Mouse (Mus musculus): Measurements from ENCODE around the gene Gm10401. TPM values are rescaled to one million over a fixed set of nuclear protein-coding genes. Genes with fewer than 3 reads are reported as not detected.

The Gm10401 gene
- polyA plus RNA-seq, 1 experiment from 2014 or later = 40.9 TPM

DNA sequence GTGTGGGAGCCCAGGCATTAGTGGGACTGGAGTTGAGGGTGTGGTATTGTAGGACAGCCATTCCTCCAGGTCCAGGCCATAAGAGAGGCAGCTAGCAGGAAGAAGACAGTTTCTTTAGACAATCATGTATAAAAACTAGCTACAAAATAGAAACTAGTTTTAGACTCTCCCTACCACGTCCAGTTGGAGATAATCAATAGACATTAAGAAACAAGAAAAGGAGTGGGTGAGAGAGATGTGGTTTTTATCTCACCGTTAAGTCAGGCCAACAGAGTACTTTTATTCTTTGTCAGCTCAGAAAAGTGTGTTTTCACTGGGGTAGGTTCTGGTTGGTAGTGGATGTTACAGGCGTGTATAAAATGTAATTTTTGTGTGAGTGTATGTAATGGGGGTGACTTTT is 37.1 kb downstream of the Gm10401 start:
- no peak overlapping the region for H3K9ac ChIP-seq
- H3K4me2 ChIP-seq = no peak overlapping the region
- H3K9me3 ChIP-seq (replicated peaks) = no peaks in the 10 kb centered on the region
- 95% methylated on average over 3 of the region's 3 CpGs for WGBS
- peaks cover 24% of the 10 kb centered on the region for H3K36me3 ChIP-seq (ENCODE audit: poor library complexity, severe bottlenecking)
- ATAC-seq = no peak
- H3K4me3 ChIP-seq = no peak overlapping the region
- H3K27me3 ChIP-seq = no peaks in the 10 kb centered on the region
- no peak overlapping the region for H3K27ac ChIP-seq
- no peaks in the 10 kb centered on the region for H3K4me1 ChIP-seq

DNA sequence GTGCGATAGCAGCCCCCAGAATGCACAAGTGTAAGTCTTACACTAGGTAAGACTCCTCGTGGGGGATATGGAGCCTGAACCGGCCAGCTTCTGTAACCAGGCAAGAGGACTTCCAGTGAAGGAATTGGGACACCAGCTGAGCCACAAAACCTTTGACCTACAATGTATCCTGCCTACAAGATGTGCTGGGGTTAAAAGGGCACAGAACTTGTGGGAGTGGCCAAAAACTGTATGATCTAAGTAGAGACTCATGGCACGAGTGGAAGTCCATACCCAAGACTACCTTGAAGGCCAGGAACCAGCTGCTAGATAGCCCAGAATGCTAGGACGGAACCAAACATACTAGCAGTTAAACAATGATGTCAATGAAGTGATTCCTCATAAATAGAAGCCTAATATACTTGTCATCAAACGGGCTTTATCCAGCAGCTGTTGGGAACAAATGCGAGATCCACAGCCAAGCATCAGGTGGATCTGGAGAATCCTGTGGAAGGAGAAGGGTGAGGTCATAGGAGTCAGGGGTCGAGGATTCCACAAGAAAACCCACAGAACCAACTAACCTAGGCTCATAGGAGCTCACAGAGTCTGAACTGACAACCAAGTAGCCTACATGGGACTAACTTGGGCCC is 37.9 kb downstream of the Gm10401 start:
- 93% methylated on average over 8 of the region's 8 CpGs for WGBS
- peaks cover 22% of the 10 kb centered on the region for H3K36me3 ChIP-seq (ENCODE audit: poor library complexity, severe bottlenecking)

GRCm38 (mm10) chr5:115058584-115059297 is 39.4 kb downstream of the Gm10401 start:
- Histone ChIP-seq H3K9ac (no peak overlapping the region), H3K36me3 (ENCODE audit: poor library complexity, severe bottlenecking) (peaks cover 16% of the 10 kb centered on the region), H3K4me3 (no peak overlapping the region), H3K27ac (no peak overlapping the region), H3K4me1 (peaks cover 3% of the 10 kb centered on the region), H3K9me3 (replicated peaks) (no peaks in the 10 kb centered on the region), H3K27me3 (no peaks in the 10 kb centered on the region), H3K4me2 (no peak overlapping the region)
- no peak for ATAC-seq
- 89% methylated on average over 7 of the region's 7 CpGs for WGBS

More for the DNA sequence above, 37.9 kb downstream of the Gm10401 start:
- Histone ChIP-seq H3K4me3 (no peak overlapping the region), H3K9ac (no peak overlapping the region), H3K27me3 (no peaks in the 10 kb centered on the region), H3K4me2 (no peak overlapping the region), H3K27ac (no peak overlapping the region), H3K4me1 (no peaks in the 10 kb centered on the region; the same call in 1 of the 2 replicates), H3K9me3 (replicated peaks) (no peaks in the 10 kb centered on the region)
- ATAC-seq = no peak

DNA sequence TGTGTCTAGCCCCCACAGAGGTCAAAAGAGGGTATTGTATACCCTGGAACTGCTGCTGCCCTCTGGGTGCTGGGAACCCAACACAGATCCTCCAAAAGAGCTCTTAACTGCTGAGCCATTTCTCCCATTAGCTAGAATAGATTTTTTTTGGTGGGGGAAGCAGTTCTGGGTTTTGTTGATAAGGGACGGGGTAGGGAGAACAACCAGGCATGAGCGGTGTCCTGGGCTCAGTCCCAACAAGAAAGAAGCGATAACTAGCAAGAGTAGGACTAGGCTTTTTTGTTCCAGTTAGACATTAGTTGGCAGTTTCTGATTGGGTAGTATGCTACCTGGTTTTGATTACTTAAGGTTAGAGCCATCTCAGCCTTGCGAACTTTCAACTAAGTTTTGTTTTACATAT is 40.9 kb downstream of the Gm10401 start:
- H3K27me3 ChIP-seq = no peaks in the 10 kb centered on the region
- H3K27ac ChIP-seq = no peak overlapping the region
- H3K9ac ChIP-seq = no peak overlapping the region
- no peak overlapping the region for H3K4me2 ChIP-seq
- 98% methylated on average over 4 of the region's 4 CpGs for WGBS
- H3K36me3 ChIP-seq (ENCODE audit: poor library complexity, severe bottlenecking) = peaks cover 7% of the 10 kb centered on the region
- no peak overlapping the region for H3K4me3 ChIP-seq
- ATAC-seq = no peak
- no peaks in the 10 kb centered on the region for H3K9me3 ChIP-seq (replicated peaks)
- peaks cover 16% of the 10 kb centered on the region for H3K4me1 ChIP-seq

GRCm38 (mm10) chr5:115055418-115055817 is 42.7 kb downstream of the Gm10401 start:
- Histone ChIP-seq H3K4me3 (no peak overlapping the region), H3K9me3 (replicated peaks) (no peaks in the 10 kb centered on the region), H3K4me1 (peaks cover 21% of the 10 kb centered on the region), H3K9ac (no peak overlapping the region), H3K27me3 (no peaks in the 10 kb centered on the region), H3K4me2 (no peak overlapping the region), H3K36me3 (ENCODE audit: poor library complexity, severe bottlenecking) (no peaks in the 10 kb centered on the region), H3K27ac (no peak overlapping the region)
- 86% methylated on average over 6 of the region's 6 CpGs for WGBS
- no peak for ATAC-seq

DNA sequence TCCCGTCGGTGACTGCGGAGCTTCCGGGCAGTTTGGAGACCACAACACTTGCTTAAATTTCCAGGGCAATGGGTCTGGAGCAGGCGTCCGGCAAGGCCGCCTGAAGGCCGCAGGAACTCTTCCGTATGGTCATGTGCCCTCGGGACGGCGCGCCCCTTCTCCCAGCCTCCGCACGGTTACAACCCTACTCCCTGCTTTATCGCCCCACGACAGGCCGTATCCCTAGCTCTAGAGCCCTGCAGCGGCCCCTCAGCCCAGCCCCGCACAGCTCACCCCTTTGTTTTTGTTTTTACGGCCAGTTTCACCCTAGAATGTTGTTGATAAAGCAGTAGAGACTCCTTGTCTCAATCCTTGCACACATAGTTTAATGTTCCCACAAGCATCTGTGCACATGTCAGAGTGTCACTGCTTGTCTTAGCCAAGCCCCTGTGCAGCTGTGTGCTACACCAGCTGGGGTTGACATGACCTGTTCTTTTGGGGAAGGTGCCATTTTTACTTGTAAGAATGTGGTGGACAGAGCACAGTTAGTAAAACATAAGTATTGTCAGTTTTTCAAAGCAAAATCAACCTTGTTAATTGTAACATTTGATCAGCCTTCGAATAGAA is 44.2 kb downstream of the Gm10401 start:
- Histone ChIP-seq H3K27me3 (no peaks in the 10 kb centered on the region), H3K4me3 (no peak overlapping the region), H3K36me3 (ENCODE audit: poor library complexity, severe bottlenecking) (no peaks in the 10 kb centered on the region), H3K4me2 (no peak overlapping the region), H3K4me1 (peaks cover 21% of the 10 kb centered on the region), H3K9me3 (replicated peaks) (no peaks in the 10 kb centered on the region), H3K9ac (no peak overlapping the region), H3K27ac (no peak overlapping the region)
- 90% methylated on average over 22 of the region's 22 CpGs for WGBS
- no peak for ATAC-seq

DNA sequence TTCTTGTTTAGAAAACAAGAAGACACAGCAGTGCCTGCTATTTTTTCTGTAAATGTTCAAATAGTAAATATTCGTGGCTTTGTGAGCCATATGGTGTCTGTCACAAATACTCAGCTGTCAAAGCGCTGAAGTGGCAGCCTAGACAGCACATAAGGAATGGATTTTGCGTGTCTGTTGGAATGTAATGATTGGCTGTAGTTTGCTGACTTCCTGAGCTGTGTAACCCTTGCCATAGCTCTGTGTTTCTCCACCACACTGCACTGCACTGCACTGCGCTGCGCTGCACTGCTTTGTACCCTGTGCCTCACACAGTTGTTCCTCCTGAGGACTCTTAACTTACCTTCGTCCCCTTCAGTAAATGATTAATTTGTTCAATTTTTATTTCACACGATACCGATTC is 45.5 kb downstream of the Gm10401 start:
- no peak overlapping the region for H3K27ac ChIP-seq
- H3K9me3 ChIP-seq (replicated peaks) = no peaks in the 10 kb centered on the region
- H3K27me3 ChIP-seq = no peaks in the 10 kb centered on the region
- 87% methylated on average over 8 of the region's 8 CpGs for WGBS
- no peak overlapping the region for H3K4me3 ChIP-seq
- no peak; the same call in 1 of the 2 replicates for ATAC-seq
- no peak overlapping the region for H3K4me2 ChIP-seq
- H3K4me1 ChIP-seq = peaks cover 21% of the 10 kb centered on the region
- H3K36me3 ChIP-seq (ENCODE audit: poor library complexity, severe bottlenecking) = no peaks in the 10 kb centered on the region
- no peak overlapping the region for H3K9ac ChIP-seq

DNA sequence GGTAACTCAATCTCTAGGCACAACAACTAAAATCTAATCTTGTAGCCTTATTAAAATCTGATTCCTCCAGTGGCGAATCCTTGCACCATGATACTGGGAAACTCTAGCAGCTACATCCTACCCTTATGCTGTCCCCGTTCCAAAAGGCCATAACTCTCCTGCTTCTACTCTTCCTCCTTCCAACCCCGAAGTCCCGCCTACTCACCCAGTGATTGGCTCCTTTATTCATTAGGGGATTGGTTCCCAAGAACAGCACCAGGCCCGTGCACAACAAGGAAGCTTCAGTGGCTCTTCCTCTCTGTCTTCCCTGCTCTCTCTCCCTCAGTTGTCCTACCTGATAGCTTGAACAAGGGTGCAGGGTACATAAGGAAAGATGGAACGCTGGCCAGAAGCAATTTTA is 47.3 kb downstream of the Gm10401 start:
- no peak for ATAC-seq
- Histone ChIP-seq H3K27ac (no peak overlapping the region), H3K36me3 (ENCODE audit: poor library complexity, severe bottlenecking) (no peaks in the 10 kb centered on the region), H3K4me3 (no peak overlapping the region), H3K9me3 (replicated peaks) (no peaks in the 10 kb centered on the region), H3K4me1 (peaks cover 21% of the 10 kb centered on the region), H3K4me2 (no peak overlapping the region), H3K27me3 (no peaks in the 10 kb centered on the region), H3K9ac (no peak overlapping the region)
- WGBS = 86% methylated on average over 6 of the region's 6 CpGs

- peaks cover 21% of the 10 kb centered on the region for H3K4me1 ChIP-seq
- 92% methylated on average over 6 of the region's 6 CpGs for WGBS
- H3K36me3 ChIP-seq (ENCODE audit: poor library complexity, severe bottlenecking) = 0 out of 2 replicates have a peak, but pooled peaks cover 3% of the 10 kb centered on the region
- no peak overlapping the region for H3K27ac ChIP-seq
- no peak overlapping the region for H3K4me3 ChIP-seq
- ATAC-seq = no peak
- H3K4me2 ChIP-seq = no peak overlapping the region
- no peaks in the 10 kb centered on the region for H3K27me3 ChIP-seq
- no peaks in the 10 kb centered on the region for H3K9me3 ChIP-seq (replicated peaks)
- H3K9ac ChIP-seq = no peak overlapping the region
These were observed 48.4 kb downstream of the Gm10401 start for GRCm38 (mm10) chr5:115049692-115050091.

Other genes with a start within 250 kb of the Gm10401 start
- gene 4930519G04Rik, start 244.6 kb downstream of the Gm10401 start, polyA plus RNA-seq (2015; fragmentation: Nextera tagmentation; extraction: Ambion mirVana) = not detected in 2 replicates
- gene Gm9936, start 239.6 kb downstream of the Gm10401 start, polyA plus RNA-seq (2015; fragmentation: Nextera tagmentation; extraction: Ambion mirVana) = 0.76 and 0.87 TPM in 2 replicates
- 1.5 and 2.0 TPM in 2 replicates for gene Oasl2, start 201.4 kb downstream of the Gm10401 start, polyA plus RNA-seq (2015; fragmentation: Nextera tagmentation; extraction: Ambion mirVana)
- gene Oasl1, start 175.1 kb downstream of the Gm10401 start, polyA plus RNA-seq (2015; fragmentation: Nextera tagmentation; extraction: Ambion mirVana) = 0.15 and 0.28 TPM in 2 replicates
- 77.5 and 85.3 TPM in 2 replicates for gene 2210016L21Rik, start 156.1 kb downstream of the Gm10401 start, polyA plus RNA-seq (2015; fragmentation: Nextera tagmentation; extraction: Ambion mirVana)
- gene Hnf1a, start 127.2 kb downstream of the Gm10401 start, polyA plus RNA-seq (2015; fragmentation: Nextera tagmentation; extraction: Ambion mirVana) = 0.05 and 0.06 TPM in 2 replicates
- 16.0 and 16.4 TPM in 2 replicates for gene Sppl3, start 87.2 kb downstream of the Gm10401 start, polyA plus RNA-seq (2015; fragmentation: Nextera tagmentation; extraction: Ambion mirVana)
- gene Acads, start 21.1 kb upstream of the Gm10401 start, polyA plus RNA-seq (2015; fragmentation: Nextera tagmentation; extraction: Ambion mirVana) = 27.7 and 28.6 TPM in 2 replicates
- 44.8 and 49.9 TPM in 2 replicates for gene Unc119b, start 36.7 kb upstream of the Gm10401 start, polyA plus RNA-seq (2015; fragmentation: Nextera tagmentation; extraction: Ambion mirVana)
- gene Mlec, start 59.9 kb upstream of the Gm10401 start, polyA plus RNA-seq (2015; fragmentation: Nextera tagmentation; extraction: Ambion mirVana) = 23.5 and 25.9 TPM in 2 replicates
- gene Cabp1, start 96.1 kb upstream of the Gm10401 start, polyA plus RNA-seq (2015; fragmentation: Nextera tagmentation; extraction: Ambion mirVana) = 5.7 and 12.6 TPM in 2 replicates
- gene Pop5, start 137.5 kb upstream of the Gm10401 start, polyA plus RNA-seq (2015; fragmentation: Nextera tagmentation; extraction: Ambion mirVana) = 102 and 112 TPM in 2 replicates
- 134 and 138 TPM in 2 replicates for gene Rnf10, start 174.6 kb upstream of the Gm10401 start, polyA plus RNA-seq (2015; fragmentation: Nextera tagmentation; extraction: Ambion mirVana)
- gene Coq5, start 181.4 kb upstream of the Gm10401 start, polyA plus RNA-seq (2015; fragmentation: Nextera tagmentation; extraction: Ambion mirVana) = 53.7 and 54.0 TPM in 2 replicates
- 1,571 and 1,757 TPM in 2 replicates for gene Dynll1, start 202.7 kb upstream of the Gm10401 start, polyA plus RNA-seq (2015; fragmentation: Nextera tagmentation; extraction: Ambion mirVana)
- 255 and 263 TPM in 2 replicates for gene Srsf9, start 228.9 kb upstream of the Gm10401 start, polyA plus RNA-seq (2015; fragmentation: Nextera tagmentation; extraction: Ambion mirVana)
- 31.8 and 34.1 TPM in 2 replicates for gene Gatc, start 242.9 kb upstream of the Gm10401 start, polyA plus RNA-seq (2015; fragmentation: Nextera tagmentation; extraction: Ambion mirVana)
- gene Triap1, start 242.9 kb upstream of the Gm10401 start, polyA plus RNA-seq (2015; fragmentation: Nextera tagmentation; extraction: Ambion mirVana) = 58.6 and 64.3 TPM in 2 replicates

Measured in forebrain, embryonic 13.5 days (tissue).